Mouse (Mus musculus) spleen, postnatal 36 days (tissue): ENCODE measurements around the gene Pcdh17.

Source experiments
- DNase-seq, 2 experiments: peaks; one replicate each; pipeline ENCODE4 v3.0.0; 2022; ENCODE audit warnings: low spot score in 2 of 2, mixed read lengths in 1 of 2

Gene Pcdh17

DNA sequence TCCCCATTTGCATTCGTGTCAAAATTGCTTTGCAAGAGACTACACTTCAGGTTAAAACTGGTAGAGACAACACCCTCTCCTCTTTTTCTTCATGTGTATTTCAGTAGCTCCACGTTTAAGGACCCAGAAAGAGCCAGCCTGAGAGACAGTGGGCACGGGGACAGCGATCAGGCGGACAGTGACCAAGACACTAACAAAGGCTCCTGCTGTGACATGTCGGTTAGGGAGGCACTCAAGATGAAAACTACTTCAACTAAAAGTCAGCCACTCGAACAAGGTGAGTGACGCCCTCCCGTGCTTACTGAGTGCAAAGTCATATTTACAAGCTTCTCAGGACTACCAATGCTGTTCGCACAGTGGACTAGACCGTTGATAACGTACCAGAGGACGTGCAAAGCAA lies 34.0 kb downstream of the Pcdh17 start:
- DNase-seq = no peak

DNA sequence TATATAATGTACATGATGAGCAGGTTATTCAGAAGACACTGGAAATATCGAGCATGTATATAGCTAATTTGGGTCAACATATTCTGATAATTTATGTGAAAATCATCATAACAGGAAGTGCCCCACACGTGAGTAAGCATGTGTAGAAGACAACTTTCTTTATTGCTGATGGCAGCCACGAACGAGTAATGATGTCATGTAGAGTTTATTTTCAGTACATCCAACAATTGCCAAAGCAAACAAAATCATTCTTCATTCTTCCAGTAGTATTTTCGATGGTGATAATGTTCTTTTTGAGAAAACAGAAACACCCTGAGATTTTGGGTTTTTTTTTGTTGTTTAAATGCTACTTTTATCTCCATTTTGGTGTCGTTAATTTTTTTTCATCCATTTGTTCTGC lies 37.2 kb downstream of the Pcdh17 start:
- DNase-seq = no peak

DNA sequence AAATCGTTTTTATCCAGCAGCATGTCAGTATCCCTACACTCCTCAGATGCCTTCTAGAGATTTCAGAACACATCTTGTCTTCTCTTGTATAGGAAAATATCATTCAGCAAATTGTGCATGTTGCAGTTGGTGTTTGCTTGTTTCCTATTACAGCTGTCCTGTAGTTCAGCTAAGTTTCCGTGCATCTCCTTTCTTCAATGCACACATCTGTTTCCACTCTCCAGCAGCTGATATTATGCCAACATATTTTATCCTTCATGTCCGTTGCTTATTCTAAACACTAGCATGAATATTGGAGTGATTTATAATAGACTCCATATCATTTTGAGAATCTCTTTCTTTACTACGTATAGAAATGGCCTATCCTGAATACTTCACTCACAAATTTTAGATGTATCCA lies 41.0 kb downstream of the Pcdh17 start:
- no peak for DNase-seq

DNA sequence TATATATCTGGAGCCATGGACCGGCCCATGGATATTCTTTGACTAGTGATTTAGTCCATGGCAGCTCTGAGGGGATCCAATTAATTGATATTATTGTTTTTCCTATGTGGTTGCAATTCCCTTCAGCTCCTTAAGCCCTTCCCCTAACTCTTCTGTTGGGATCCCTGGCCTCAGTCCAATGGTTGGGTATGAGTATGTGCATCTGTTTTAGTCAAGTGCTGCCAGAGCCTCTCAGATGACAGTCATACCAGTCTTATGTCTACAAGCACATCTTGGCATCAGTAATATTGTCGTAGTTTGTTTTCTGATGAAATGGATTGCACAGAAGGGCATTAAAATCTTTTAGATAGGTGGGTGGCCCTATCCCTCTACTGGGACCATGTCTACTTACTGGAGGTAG lies 67.6 kb downstream of the Pcdh17 start:
- no peak for DNase-seq

DNA sequence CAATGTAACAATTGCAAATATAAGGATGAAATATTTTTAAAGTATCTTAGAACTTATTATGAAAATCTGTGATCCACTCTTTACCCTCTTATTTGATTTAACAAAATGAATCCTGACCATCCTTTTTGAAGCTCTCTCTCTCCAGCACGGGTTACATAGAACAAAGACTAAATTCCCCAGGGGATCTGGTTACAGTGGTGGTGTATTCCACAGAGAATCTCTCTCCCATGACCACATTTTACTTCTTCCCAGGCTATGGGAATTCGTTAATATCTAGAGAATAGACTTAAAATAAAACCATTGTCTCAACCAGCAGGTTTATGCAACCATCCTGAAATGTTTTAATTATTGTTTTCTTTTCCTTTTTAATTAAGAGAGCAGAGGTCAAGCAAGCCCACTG lies 89.0 kb downstream of the Pcdh17 start:
- DNase-seq = no peak

DNA sequence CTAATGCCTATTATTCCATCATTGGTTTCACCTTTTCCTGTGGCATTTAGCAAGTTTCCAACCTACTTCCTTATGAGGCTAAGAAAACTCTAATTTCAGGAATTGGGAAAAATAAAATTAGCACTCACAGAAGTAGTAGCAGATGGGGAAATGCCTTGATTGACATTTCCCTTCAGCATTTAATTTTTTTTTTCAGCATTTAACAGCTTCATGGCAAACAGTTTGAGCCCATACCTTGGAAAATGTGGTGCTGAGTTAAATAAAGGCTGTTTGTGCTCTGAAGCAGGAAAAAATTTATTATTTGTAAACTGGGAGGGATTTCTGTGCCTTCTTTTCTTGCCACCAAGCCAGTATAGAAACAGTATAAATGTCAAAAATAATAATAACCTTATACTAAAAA lies 91.9 kb downstream of the Pcdh17 start:
- DNase-seq = no peak

DNA sequence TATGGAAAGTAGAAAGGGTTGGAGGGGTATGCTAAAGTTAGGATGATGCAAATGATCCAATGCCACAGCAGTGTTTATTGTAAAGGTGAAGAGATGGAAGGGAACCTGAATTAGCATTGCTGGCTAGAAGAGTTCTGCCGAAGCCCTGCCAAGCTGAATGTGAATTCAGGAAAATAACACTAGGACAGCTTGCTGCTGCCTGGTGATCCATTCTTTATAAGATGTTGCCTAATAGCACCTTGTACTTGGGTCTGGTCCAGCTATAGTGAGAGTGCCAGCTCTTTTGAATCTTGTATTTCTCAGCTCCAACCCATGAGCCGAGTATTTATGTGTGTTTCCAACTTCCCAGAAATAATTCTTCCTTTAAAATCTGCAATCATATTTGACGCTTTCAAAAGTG lies 98.5 kb downstream of the Pcdh17 start:
- no peak for DNase-seq

DNA sequence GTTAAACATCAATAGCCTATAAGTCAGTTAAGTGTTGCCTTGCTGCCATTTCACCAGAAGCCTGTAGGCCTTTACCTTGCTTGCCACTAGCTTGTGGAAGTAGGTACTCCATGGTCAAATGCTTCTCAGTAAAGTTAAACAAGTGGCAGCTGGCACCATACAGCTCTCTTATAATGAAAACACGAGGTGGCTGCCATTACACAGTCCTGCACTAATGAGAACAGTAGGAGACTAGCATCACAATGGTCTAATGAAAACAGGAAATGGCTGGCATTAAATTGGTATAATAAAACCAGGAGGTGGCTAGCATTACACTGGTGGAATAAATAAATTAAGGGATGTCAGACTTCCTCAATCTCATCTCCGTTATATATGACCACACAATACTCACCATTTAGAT lies 102.6 kb downstream of the Pcdh17 start:
- DNase-seq = no peak

DNA sequence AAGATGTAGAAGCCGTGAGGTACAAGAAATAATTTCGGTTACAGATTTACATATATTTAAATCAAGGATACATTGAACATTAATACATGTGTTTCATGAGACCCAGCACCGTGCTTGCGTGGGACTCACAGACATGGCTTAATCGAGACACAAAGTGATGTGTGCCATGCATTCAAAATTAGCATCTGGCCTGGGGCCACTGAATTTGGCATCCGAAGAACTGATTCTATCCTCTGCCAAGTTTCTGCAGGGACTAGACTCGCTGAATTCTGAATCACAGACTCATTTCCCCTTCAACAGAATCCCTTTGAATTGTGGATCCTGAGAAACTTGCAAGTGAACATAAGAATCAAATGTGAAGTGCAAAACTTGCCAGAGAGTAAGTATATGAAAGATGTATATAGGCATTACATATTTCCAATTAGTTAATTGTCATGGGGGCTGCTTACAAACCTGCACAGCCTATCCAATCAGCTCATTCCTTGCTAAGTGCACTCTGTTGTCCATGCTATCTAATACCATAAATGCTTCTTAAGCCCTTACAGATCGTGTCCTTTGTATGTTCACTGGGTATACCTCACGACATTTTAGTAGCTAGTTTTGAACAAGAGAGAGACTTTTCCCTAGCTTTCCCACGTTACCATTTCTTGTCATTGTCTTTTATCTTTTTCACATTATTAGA lies 104.3 kb downstream of the Pcdh17 start:
- DNase-seq = no peak

DNA sequence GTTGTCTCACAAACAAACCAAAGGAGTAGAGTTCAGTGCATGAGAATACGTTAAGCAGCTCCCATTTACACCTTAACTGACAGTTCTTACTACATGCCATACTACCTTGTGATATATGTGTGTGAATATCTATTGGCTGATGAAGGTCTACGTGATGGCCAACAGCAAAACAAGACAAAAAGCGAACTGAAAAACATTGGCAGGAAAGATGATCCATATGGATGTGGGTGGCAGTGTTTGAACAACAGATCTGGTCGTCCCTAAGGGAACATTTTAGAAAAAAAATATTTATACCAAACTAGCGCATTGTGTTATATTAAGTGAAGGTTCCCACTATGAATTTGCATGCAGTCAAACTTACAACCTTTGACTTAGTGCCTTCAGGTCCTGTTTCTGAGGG lies 108.2 kb downstream of the Pcdh17 start:
- no peak for DNase-seq

DNA sequence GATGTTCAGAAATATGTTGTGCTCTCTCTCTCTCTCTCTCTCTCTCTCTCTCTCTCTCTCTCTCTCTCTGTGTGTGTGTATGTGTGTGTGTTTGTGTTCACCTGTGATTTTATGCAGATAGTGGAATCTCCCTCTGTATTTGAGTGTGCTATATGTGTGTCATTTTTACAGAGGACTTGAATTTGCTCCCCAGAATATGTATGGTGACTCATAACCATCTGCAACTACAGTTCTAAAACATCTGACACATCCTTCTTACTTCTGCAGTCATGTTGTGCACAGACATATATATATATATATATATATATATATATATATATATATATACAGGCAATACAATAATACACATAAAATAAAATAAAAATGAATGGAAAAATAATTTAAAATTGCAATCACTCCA lies 127.7 kb downstream of the Pcdh17 start:
- no peak for DNase-seq
